Mouse (Mus musculus): ENCODE data around the gene Hdgf. TPM values are rescaled to one million over a fixed set of nuclear protein-coding genes. Genes with fewer than 3 reads are reported as not detected.
"Not testable (repeated sequence)": the region's sequence is repeated elsewhere in the genome, so short reads cannot be mapped to it uniquely, and the experiment has no call there.

Hdgf gene
- polyA plus RNA-seq, 1 experiment from 2014 or later, result 155 TPM

- WGBS, result 79% methylated on average over 3 of the region's 3 CpGs
- Histone ChIP-seq H3K4me3 (no peak overlapping the region), H3K4me1 (replicated peaks) (no peaks in the 10 kb centered on the region), H3K9ac (no peak overlapping the region), H3K4me2 (no peak overlapping the region), H3K27me3 (no peaks in the 10 kb centered on the region), H3K27ac (no peak overlapping the region), H3K36me3 (no peaks in the 10 kb centered on the region), H3K9me3 (no peaks in the 10 kb centered on the region)
- ATAC-seq (ENCODE audit: low FRiP score), result no peak
Measured at GRCm38 (mm10) chr3:87893367-87893905, 12.7 kb upstream of the Hdgf start.

- no peaks in the 10 kb centered on the region for H3K4me1 ChIP-seq (replicated peaks)
- H3K9ac ChIP-seq, result no peak overlapping the region
- no peak overlapping the region for H3K27ac ChIP-seq
- H3K4me3 ChIP-seq, result no peak overlapping the region
- H3K9me3 ChIP-seq, result no peaks in the 10 kb centered on the region
- 70% methylated on average over 3 of the region's 3 CpGs for WGBS
- no peaks in the 10 kb centered on the region for H3K27me3 ChIP-seq
- no peaks in the 10 kb centered on the region for H3K36me3 ChIP-seq
- H3K4me2 ChIP-seq, result no peak overlapping the region
- ATAC-seq (ENCODE audit: low FRiP score), result no peak
Measured at GRCm38 (mm10) chr3:87899266-87899665, 6.9 kb upstream of the Hdgf start.

- WGBS, result 80% methylated on average over 3 of the region's 3 CpGs
Measured at GRCm38 (mm10) chr3:87899776-87900175, 6.3 kb upstream of the Hdgf start.

GRCm38 (mm10) chr3:87901036-87901624 is 5.0 kb upstream of the Hdgf start:
- H3K9me3 ChIP-seq, result no peaks in the 10 kb centered on the region
- no peaks in the 10 kb centered on the region for H3K4me1 ChIP-seq (replicated peaks)
- H3K27me3 ChIP-seq, result no peaks in the 10 kb centered on the region
- no peaks in the 10 kb centered on the region for H3K36me3 ChIP-seq
- no peak overlapping the region for H3K9ac ChIP-seq
- H3K27ac ChIP-seq, result no peak overlapping the region
- no peak overlapping the region for H3K4me3 ChIP-seq
- 59% methylated on average over 1 of the region's 1 CpGs for WGBS
- no peak for ATAC-seq (ENCODE audit: low FRiP score)
- no peak overlapping the region for H3K4me2 ChIP-seq

More at GRCm38 (mm10) chr3:87899776-87900175, 6.3 kb upstream of the Hdgf start:
- Histone ChIP-seq H3K9me3 (no peaks in the 10 kb centered on the region), H3K4me2 (no peak overlapping the region), H3K9ac (no peak overlapping the region), H3K4me1 (replicated peaks) (no peaks in the 10 kb centered on the region), H3K27ac (no peak overlapping the region), H3K36me3 (no peaks in the 10 kb centered on the region), H3K4me3 (no peak overlapping the region), H3K27me3 (no peaks in the 10 kb centered on the region)
- no peak for ATAC-seq (ENCODE audit: low FRiP score)

- not testable (repeated sequence) for H3K36me3 ChIP-seq; H3K4me1 ChIP-seq (replicated peaks); H3K27me3 ChIP-seq; H3K4me3 ChIP-seq; H3K27ac ChIP-seq; H3K9me3 ChIP-seq; ATAC-seq (ENCODE audit: low FRiP score); H3K4me2 ChIP-seq; H3K9ac ChIP-seq
- WGBS, result 84% methylated on average over 6 of the region's 6 CpGs
Measured at GRCm38 (mm10) chr3:87901959-87902358, 4.2 kb upstream of the Hdgf start.

GRCm38 (mm10) chr3:87903821-87904220 is 2.3 kb upstream of the Hdgf start:
- Histone ChIP-seq H3K36me3 (no peaks in the 10 kb centered on the region), H3K27ac (no peak overlapping the region), H3K27me3 (no peaks in the 10 kb centered on the region), H3K9ac (no peak overlapping the region), H3K4me2 (no peak overlapping the region), H3K4me3 (no peak overlapping the region), H3K4me1 (replicated peaks) (peaks cover 18% of the 10 kb centered on the region), H3K9me3 (no peaks in the 10 kb centered on the region)
- ATAC-seq (ENCODE audit: low FRiP score), result no peak
- WGBS, result 53% methylated on average over 5 of the region's 5 CpGs

GRCm38 (mm10) chr3:87906601-87906980 is 470 bp downstream of the Hdgf start:
- peaks cover 43% of the 10 kb centered on the region for H3K4me1 ChIP-seq (replicated peaks)
- peak overlapping the region; percentile 91 for H3K4me2 ChIP-seq
- WGBS, result under 1% methylated on average over 23 of the region's 47 CpGs
- ATAC-seq (ENCODE audit: low FRiP score), result peak; percentile 44
- peak overlapping the region; percentile 96 for H3K27ac ChIP-seq
- H3K36me3 ChIP-seq, result no peaks in the 10 kb centered on the region
- H3K27me3 ChIP-seq, result no peaks in the 10 kb centered on the region
- H3K4me3 ChIP-seq, result peak overlapping the region; percentile 98
- H3K9me3 ChIP-seq, result no peaks in the 10 kb centered on the region
- H3K9ac ChIP-seq, result peak overlapping the region; percentile 94

GRCm38 (mm10) chr3:87906981-87907857 is 1.1 kb downstream of the Hdgf start:
- Histone ChIP-seq H3K27me3 (no peaks in the 10 kb centered on the region), H3K9me3 (no peaks in the 10 kb centered on the region), H3K36me3 (no peaks in the 10 kb centered on the region), H3K27ac (peak overlapping the region; percentile 96), H3K9ac (peak overlapping the region; percentile 94), H3K4me1 (replicated peaks) (peaks cover 43% of the 10 kb centered on the region), H3K4me2 (peak overlapping the region; percentile 91), H3K4me3 (peak overlapping the region; percentile 98)
- no peak for ATAC-seq (ENCODE audit: low FRiP score)
- WGBS, result under 1% methylated on average over 27 of the region's 27 CpGs

- no peak for ATAC-seq (ENCODE audit: low FRiP score)
- 17% methylated on average over 1 of the region's 1 CpGs for WGBS
- peaks cover 43% of the 10 kb centered on the region for H3K4me1 ChIP-seq (replicated peaks)
- no peaks in the 10 kb centered on the region for H3K27me3 ChIP-seq
- peak overlapping the region; percentile 98 for H3K4me3 ChIP-seq
- H3K9me3 ChIP-seq, result no peaks in the 10 kb centered on the region
- H3K9ac ChIP-seq, result peak overlapping the region; percentile 94
- peak overlapping the region; percentile 91 for H3K4me2 ChIP-seq
- H3K27ac ChIP-seq, result peak overlapping the region; percentile 96
- no peaks in the 10 kb centered on the region; the same call in 1 of the 2 replicates for H3K36me3 ChIP-seq
Measured at GRCm38 (mm10) chr3:87907906-87908305, 1.8 kb downstream of the Hdgf start.

- H3K4me3 ChIP-seq, result no peak overlapping the region
- H3K36me3 ChIP-seq, result peaks cover 15% of the 10 kb centered on the region
- H3K9ac ChIP-seq, result peak overlapping the region; percentile 68; the same call in 1 of the 2 replicates
- 88% methylated on average over 2 of the region's 2 CpGs for WGBS
- H3K4me1 ChIP-seq (replicated peaks), result peaks cover 43% of the 10 kb centered on the region
- H3K27me3 ChIP-seq, result no peaks in the 10 kb centered on the region
- H3K9me3 ChIP-seq, result no peaks in the 10 kb centered on the region
- peak overlapping the region; percentile 88 for H3K27ac ChIP-seq
- ATAC-seq (ENCODE audit: low FRiP score), result no peak
- no peak overlapping the region for H3K4me2 ChIP-seq
Measured at GRCm38 (mm10) chr3:87909381-87909780, 3.3 kb downstream of the Hdgf start.

- H3K4me3 ChIP-seq, result peak overlapping the region; percentile 44
- ATAC-seq (ENCODE audit: low FRiP score), result no peak
- H3K9ac ChIP-seq, result peak overlapping the region; percentile 68
Measured at GRCm38 (mm10) chr3:87909874-87910273, 3.8 kb downstream of the Hdgf start.

GRCm38 (mm10) chr3:87910573-87911141 is 4.5 kb downstream of the Hdgf start:
- peak overlapping the region; percentile 44 for H3K4me3 ChIP-seq
- peak overlapping the region; percentile 68 for H3K9ac ChIP-seq
- H3K9me3 ChIP-seq, result no peaks in the 10 kb centered on the region
- ATAC-seq (ENCODE audit: low FRiP score), result 0 out of 2 replicates have a peak, but pooled peaks have one; percentile 12
- H3K27ac ChIP-seq, result peak overlapping the region; percentile 88
- H3K4me2 ChIP-seq, result peak overlapping the region; percentile 59
- 0% methylated on average over 12 of the region's 12 CpGs for WGBS
- H3K36me3 ChIP-seq, result peaks cover 26% of the 10 kb centered on the region
- no peaks in the 10 kb centered on the region for H3K27me3 ChIP-seq
- H3K4me1 ChIP-seq (replicated peaks), result peaks cover 43% of the 10 kb centered on the region

More at GRCm38 (mm10) chr3:87909874-87910273, 3.8 kb downstream of the Hdgf start:
- Histone ChIP-seq H3K27ac (peak overlapping the region; percentile 88), H3K4me2 (peak overlapping the region; percentile 59), H3K36me3 (peaks cover 20% of the 10 kb centered on the region), H3K9me3 (no peaks in the 10 kb centered on the region), H3K4me1 (replicated peaks) (peaks cover 43% of the 10 kb centered on the region), H3K27me3 (no peaks in the 10 kb centered on the region)
- WGBS, result 2% methylated on average over 4 of the region's 4 CpGs

Measured in hindbrain, embryonic 13.5 days (tissue).